Mouse (Mus musculus): ENCODE measurements at regions not wholly inside any gene's neighbourhood (a gene's known extent, or its start where the extent isn't known, plus 50 kb on each side); places are given as distances from the start of the nearest gene placed in this dataset.

DNA sequence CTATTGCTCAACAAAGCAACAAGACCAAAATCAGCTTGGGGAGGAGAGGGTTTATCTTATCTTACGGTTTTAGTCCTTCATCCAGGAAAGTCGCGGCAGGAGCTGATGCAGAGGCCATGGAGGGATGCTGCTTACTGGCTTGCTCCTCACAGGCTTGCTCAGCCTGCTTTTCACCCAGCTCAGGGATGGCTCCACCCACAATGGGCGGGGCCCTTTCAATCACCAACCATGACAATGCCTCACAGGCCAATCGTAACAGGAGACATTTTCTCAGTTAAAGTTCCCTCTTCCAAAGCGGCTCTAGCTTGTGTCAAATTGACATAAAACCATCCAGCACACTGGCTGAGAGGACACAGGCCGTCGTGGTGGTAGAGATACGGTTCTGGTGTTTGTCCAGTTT is 105.7 kb upstream of the Mrps10 start:
- TF ChIP-seq CTCF (IDR thresholded peaks at IDR 0.05; ENCODE audit: control insufficient read depth, insufficient read depth, insufficient read length), result no peak
- TF ChIP-seq CEBPB (IDR thresholded peaks at IDR 0.05; ENCODE audit: low read depth), result no peak

Data from C2C12 (cell line).